Comparison of ENCODE assay signal across 8 mouse cellular contexts in the genomic region with DNA sequence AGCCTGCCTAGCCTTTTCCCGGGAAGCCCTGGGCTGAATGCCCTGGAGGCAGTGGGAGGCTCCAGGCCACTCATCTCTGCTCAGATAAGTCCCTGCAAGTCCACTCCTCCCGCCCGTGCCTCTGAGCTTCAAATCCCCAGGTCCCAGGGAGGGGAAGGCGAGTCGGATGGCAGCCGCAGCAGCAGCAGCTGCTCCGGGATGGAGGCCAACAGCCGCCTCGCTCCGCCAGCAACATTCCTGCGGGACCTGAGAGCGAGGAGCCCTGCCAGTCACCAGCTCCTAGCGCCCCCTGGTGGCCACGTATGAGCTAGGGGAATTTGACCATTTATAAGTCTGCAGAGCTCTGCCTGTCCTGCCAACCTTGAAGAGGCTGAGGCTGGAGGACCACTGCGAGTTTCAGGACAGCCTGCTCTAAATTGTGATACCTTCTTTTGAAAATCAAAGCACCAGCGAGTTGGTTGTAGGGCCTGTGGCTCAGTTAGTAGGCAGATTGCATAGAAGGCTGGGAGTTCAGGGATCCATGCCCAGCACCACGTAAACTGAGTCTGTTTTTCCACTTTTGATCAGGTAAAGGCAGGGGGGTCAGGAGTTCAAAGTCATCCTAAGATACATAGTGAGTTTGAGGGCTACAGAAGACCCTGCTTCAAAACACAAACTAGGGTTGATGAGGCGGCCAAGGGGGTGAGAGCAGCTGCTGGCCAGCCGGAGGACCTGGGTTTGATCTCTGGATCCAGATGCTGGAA. TPM values are rescaled to one million over a fixed set of nuclear protein-coding genes. Genes with fewer than 3 reads are reported as not detected.
A peak's percentile ranks its signal among the peaks of the same experiment; 100 is the strongest.
DNase-seq lines count a peak whose midpoint lies in the region; ATAC-seq and TF ChIP-seq lines count a peak whose summit lies in the region.

No protein-coding gene starts in this region.

- POLR2A ChIA-PET in Patski (lab: Charles Lee) = no interaction called here

- H3K9ac ChIP-seq in hindbrain, embryonic 11.5 days (ENCODE audit: low read depth, low read length) = peak overlapping the region; percentile 13; the same call in 1 of the 2 replicates

- peaks cover 5% of the 10 kb centered on the region for H3K27me3 ChIP-seq in Patski
- H3K27me3 ChIP-seq in hindbrain, embryonic 11.5 days (ENCODE audit: control insufficient read depth, insufficient read depth, low read length) = no peaks in the 10 kb centered on the region

- no peaks in the 10 kb centered on the region for H3K9me3 ChIP-seq in hindbrain, embryonic 11.5 days (ENCODE audit: control insufficient read depth, low read length)

- WGBS in hindbrain, embryonic 11.5 days = 16% methylated on average over 19 of the region's 19 CpGs

- 0 out of 2 replicates have a peak overlapping the region, but pooled peaks have one; percentile 9 for H3K4me2 ChIP-seq in hindbrain, embryonic 11.5 days (replicated peaks; ENCODE audit: low read depth, low read length)

- peak; percentile 81 for DNase-seq in Patski (ENCODE audit: low read depth, low spot score)
- DNase-seq in cerebellum, postnatal 10 days = peak; percentile 99 to 100
- peak; percentile 85 to 92 for DNase-seq in frontal cortex, postnatal 10 days (ENCODE audit: low spot score in 2 of 2)
- DNase-seq in hindbrain, embryonic 11.5 days (ENCODE audit: low spot score) = peak; percentile 96
- DNase-seq in layer of hippocampus, postnatal 10 days (ENCODE audit: low spot score in 2 of 2) = peak; percentile 98
- peak; percentile 92 for DNase-seq in lung, postnatal 25 days (ENCODE audit: low spot score)
- peak; percentile 95 for DNase-seq in retina, postnatal 1 day
- DNase-seq in thymus, postnatal 4 days = peak; percentile 89

- no peaks in the 10 kb centered on the region for H3K4me1 ChIP-seq in hindbrain, embryonic 11.5 days (replicated peaks; ENCODE audit: control insufficient read depth, insufficient read depth, low read length)

- CTCF ChIA-PET in Patski (lab: Charles Lee) = interaction anchor here (1.4 to 2.5 kb wide), 8 partner anchors 9 to 96 kb away, joined by 3 to 16 read pairs (median 4); no protein-coding TSS in a partner anchor

- in situ Hi-C loops in Patski (cut with MboI; ENCODE audit: low pct_unique_long_range_greater_than_20kb) = loop anchor here (5.0 to 25.0 kb wide), 3 partner anchors 89 to 369 kb away; a partner anchor contains a TSS

- peak; percentile 98 for TF ChIP-seq CTCF in Patski (IDR thresholded peaks at IDR 0.05)

- ATAC-seq in Patski = peak; percentile 92
- peak; percentile 83 for ATAC-seq in hindbrain, embryonic 11.5 days (ENCODE audit: low FRiP score)

- H3K27ac ChIP-seq in hindbrain, embryonic 11.5 days (ENCODE audit: low read depth, low read length) = no peak overlapping the region

- H3K36me3 ChIP-seq in hindbrain, embryonic 11.5 days (ENCODE audit: control insufficient read depth, insufficient read depth, low read length) = no peaks in the 10 kb centered on the region

- no peak overlapping the region for H3K4me3 ChIP-seq in hindbrain, embryonic 11.5 days (ENCODE audit: low read depth, low read length)

RNA-seq across cellular contexts. Expression of a gene that starts 12.8 kb away (rescaled TPM):
- not detected for polyA plus RNA-seq in Patski (2021)
- not detected in 2 replicates for polyA plus RNA-seq in hindbrain, embryonic 11.5 days (2014; fragmentation: Nextera tagmentation; extraction: Ambion mirVana)
- not detected for total RNA-seq in layer of hippocampus, postnatal 10 days (2021)

RNA-seq across cellular contexts. Expression of a gene that starts 16.2 kb away (rescaled TPM):
- polyA plus RNA-seq in Patski (2021) = 0.08 TPM
- polyA plus RNA-seq in hindbrain, embryonic 11.5 days (2014; fragmentation: Nextera tagmentation; extraction: Ambion mirVana) = 0.32 and 0.66 TPM in 2 replicates
- 1 to 10 TPM; 1.8 to 2.3 TPM for total RNA-seq in layer of hippocampus, postnatal 10 days (2021)

RNA-seq across cellular contexts. Expression of a gene that starts 37.4 kb away (rescaled TPM):
- polyA plus RNA-seq in Patski (2021) = 0.09 TPM
- 0.59 and 0.97 TPM in 2 replicates for polyA plus RNA-seq in hindbrain, embryonic 11.5 days (2014; fragmentation: Nextera tagmentation; extraction: Ambion mirVana)
- 10 to 100 TPM; 48.2 to 55.5 TPM for total RNA-seq in layer of hippocampus, postnatal 10 days (2021)

RNA-seq across cellular contexts. Expression of a gene that starts 48.5 kb away (rescaled TPM):
- polyA plus RNA-seq in Patski (2021) = 1.8 TPM
- 4.3 and 4.9 TPM in 2 replicates for polyA plus RNA-seq in hindbrain, embryonic 11.5 days (2014; fragmentation: Nextera tagmentation; extraction: Ambion mirVana)
- total RNA-seq in layer of hippocampus, postnatal 10 days (2021) = 10 to 100 TPM; 10.4 to 12.8 TPM

RNA-seq across cellular contexts. Expression of a gene that starts 56.9 kb away (rescaled TPM):
- polyA plus RNA-seq in Patski (2021) = 42.2 TPM
- polyA plus RNA-seq in hindbrain, embryonic 11.5 days (2014; fragmentation: Nextera tagmentation; extraction: Ambion mirVana) = 55.9 and 57.8 TPM in 2 replicates
- 10 to 100 TPM; 28.9 to 35.8 TPM for total RNA-seq in layer of hippocampus, postnatal 10 days (2021)
